Mouse (Mus musculus) kidney, postnatal 10 days (tissue): ENCODE measurements around the gene Matk.

ENCODE experiments used
- DNase-seq: peaks from one replicate; pipeline ENCODE4 v3.0.0; 2021; ENCODE audit warnings: mixed read lengths

The Matk gene

GRCm38 (mm10) chr10:81244146-81244545 is 8.6 kb upstream of the Matk start:
- peak; percentile 6 for DNase-seq

GRCm38 (mm10) chr10:81244595-81244994 is 8.1 kb upstream of the Matk start:
- peak; percentile 88 for DNase-seq

- no peak for DNase-seq
These were observed 7.6 kb upstream of the Matk start for GRCm38 (mm10) chr10:81245166-81245565.

GRCm38 (mm10) chr10:81247804-81248203 is 4.9 kb upstream of the Matk start:
- DNase-seq: no peak

GRCm38 (mm10) chr10:81249442-81249841 is 3.3 kb upstream of the Matk start:
- no peak for DNase-seq

- DNase-seq: no peak
These were observed 2.2 kb downstream of the Matk start for GRCm38 (mm10) chr10:81254886-81255285.

- DNase-seq: no peak
These were observed 4.7 kb downstream of the Matk start for GRCm38 (mm10) chr10:81257158-81258039.

- no peak for DNase-seq
These were observed 6.6 kb downstream of the Matk start for GRCm38 (mm10) chr10:81259225-81259884.

- DNase-seq: no peak
These were observed 8.3 kb downstream of the Matk start for GRCm38 (mm10) chr10:81261025-81261424.

- DNase-seq: no peak
These were observed 12.8 kb downstream of the Matk start for GRCm38 (mm10) chr10:81265540-81265939.

GRCm38 (mm10) chr10:81266211-81267105 is 13.7 kb downstream of the Matk start, which contains the start of the genes Mrpl54 and Apba3:
TSS of gene Mrpl54 (minus strand) at chr10:81266934.
TSS of gene Apba3 (plus strand) at chr10:81266960.
- peak; percentile 98 for DNase-seq

- DNase-seq: peak; percentile 91
These were observed 15.3 kb downstream of the Matk start for GRCm38 (mm10) chr10:81268056-81268455.

- DNase-seq: no peak
These were observed 16.1 kb downstream of the Matk start for GRCm38 (mm10) chr10:81268643-81269412.

- no peak for DNase-seq
These were observed 19.6 kb downstream of the Matk start for GRCm38 (mm10) chr10:81272356-81272755.

- DNase-seq: no peak
These were observed 21.1 kb downstream of the Matk start for GRCm38 (mm10) chr10:81273842-81274241.

GRCm38 (mm10) chr10:81277676-81278075 is 24.9 kb downstream of the Matk start:
- DNase-seq: no peak

- no peak for DNase-seq
These were observed 26.8 kb downstream of the Matk start for GRCm38 (mm10) chr10:81279496-81279895.

GRCm38 (mm10) chr10:81284189-81284588 is 31.5 kb downstream of the Matk start:
- no peak for DNase-seq

GRCm38 (mm10) chr10:81284719-81285118 is 32.0 kb downstream of the Matk start:
- peak; percentile 79 for DNase-seq

- DNase-seq: peak; percentile 96
These were observed 33.1 kb downstream of the Matk start for GRCm38 (mm10) chr10:81285694-81286450.

GRCm38 (mm10) chr10:81286586-81286985 is 33.9 kb downstream of the Matk start:
- DNase-seq: peak; percentile 66
